Mouse (Mus musculus): ENCODE measurements at regions not wholly inside any gene's neighbourhood (a gene's known extent, or its start where the extent isn't known, plus 50 kb on each side); places are given as distances from the start of the nearest gene placed in this dataset.
"Not testable (repeated sequence)": the region's sequence is repeated elsewhere in the genome, so short reads cannot be mapped to it uniquely, and the experiment has no call there.

DNA sequence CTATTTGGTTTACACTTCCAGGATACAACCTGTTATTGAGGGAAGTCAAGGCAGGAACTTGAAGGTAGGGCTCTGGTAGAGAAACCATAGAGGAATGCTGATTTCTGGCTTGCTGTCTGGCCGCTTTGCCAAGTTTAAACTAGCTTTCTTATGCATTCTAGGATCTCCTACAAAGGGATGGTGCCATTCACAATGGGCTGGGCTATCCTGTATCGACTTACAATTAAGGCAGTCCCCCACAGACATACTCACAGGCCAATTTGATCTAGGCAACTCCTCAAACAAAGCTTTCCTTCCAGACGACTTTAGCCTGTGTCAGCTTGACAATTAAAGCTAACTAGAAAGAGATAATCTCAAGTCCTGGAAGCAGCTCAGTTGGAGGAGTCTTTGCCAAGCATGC is 83.1 kb downstream of the Phlda1 start:
- no peak for DNase-seq (ENCODE audit: low spot score in 2 of 2)

DNA sequence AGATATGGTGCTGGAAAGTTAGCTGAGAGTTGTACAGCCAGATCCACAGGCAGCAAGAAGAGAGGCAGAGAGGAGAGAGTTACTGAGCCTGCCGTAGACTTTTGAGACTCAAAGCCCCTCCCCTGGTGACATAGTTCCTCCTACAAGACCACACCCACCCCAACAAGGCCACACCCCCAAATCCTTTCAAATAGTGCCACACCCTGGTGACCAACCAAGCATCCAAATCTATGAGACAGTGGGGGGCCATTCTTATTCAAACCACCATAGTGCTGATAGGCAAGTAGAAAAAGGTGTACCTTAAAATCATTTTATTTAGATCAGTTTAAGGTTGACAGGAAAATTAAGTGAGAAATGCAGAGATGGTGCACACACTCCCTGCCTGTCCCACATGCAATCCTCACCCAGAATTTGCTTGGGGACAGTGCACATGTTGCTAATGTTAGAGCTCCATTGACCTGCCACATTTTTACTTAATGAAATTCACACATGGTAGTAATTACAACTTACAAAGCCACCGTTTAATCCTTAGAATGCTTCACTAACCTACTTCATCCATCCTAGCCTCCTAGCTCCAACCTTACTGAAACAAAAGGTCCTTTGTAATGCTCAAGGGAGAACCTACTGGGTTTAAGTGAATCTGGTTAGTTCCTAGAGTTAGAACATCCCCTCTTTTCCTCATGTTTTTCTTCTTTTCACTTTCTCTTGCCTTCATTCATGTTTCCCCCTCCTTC is 86.5 kb downstream of the Phlda1 start:
- no peak for DNase-seq (ENCODE audit: low spot score in 2 of 2)

DNA sequence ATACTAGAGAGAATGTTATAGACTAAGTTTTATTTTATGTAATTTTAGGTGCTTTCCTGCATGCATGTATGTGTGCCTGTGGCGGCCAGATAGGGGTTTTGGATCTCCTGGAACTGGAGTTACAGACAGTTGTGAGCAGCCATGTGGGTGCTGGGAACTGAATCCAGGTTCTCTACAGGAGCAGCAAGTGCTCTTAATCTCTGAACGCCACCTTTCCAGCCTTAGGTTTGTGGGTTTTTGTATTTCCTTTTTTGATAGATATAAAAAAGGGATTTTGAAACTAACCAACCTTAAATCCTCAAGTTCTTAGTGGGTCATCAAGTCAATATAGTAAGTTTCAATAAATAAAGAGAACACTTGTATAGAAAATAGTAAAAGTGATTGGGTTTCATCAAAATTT is 87.2 kb downstream of the Phlda1 start:
- DNase-seq (ENCODE audit: low spot score in 2 of 2), result no peak

DNA sequence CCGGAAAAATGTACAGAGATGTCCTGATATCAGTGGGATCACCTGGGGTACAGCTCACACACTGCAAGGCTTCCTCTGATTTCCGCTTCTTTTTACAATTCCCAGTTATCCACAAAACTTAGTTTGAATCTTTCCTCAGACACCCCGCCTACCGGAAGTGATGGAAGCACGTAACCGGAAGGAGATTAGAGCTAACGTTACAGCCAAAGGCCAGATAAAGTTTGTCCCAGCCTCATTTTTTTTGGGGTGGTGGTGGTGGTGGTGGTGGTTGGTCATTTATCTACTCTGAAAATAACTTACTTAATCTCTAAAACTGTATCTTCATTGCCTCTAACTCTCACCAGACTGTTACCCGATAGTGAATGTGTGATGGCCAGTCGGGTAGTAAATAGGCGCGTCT is 88.1 kb downstream of the Phlda1 start:
- no peak for DNase-seq (ENCODE audit: low spot score in 2 of 2)

DNA sequence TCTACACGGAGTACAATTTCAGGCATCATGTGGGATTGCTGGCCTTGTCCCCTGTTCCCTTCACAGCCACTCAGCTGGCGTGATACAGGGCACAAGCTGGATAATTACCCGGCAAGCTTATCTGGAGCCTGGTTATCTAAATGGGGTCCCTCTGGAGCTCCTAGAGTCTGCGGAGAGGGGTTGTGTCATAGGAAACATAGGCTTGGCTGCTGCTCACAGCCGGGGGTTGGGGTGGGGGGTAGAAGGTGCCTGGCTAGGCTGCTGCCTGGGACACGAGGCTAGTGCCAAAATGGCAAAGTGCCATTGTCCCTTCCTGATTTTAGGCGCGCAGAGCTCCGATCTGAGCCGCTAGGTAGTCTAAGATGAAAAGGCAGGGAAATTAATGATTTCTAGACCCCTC is 88.6 kb downstream of the Phlda1 start:
- no peak for DNase-seq (ENCODE audit: low spot score in 2 of 2)

DNA sequence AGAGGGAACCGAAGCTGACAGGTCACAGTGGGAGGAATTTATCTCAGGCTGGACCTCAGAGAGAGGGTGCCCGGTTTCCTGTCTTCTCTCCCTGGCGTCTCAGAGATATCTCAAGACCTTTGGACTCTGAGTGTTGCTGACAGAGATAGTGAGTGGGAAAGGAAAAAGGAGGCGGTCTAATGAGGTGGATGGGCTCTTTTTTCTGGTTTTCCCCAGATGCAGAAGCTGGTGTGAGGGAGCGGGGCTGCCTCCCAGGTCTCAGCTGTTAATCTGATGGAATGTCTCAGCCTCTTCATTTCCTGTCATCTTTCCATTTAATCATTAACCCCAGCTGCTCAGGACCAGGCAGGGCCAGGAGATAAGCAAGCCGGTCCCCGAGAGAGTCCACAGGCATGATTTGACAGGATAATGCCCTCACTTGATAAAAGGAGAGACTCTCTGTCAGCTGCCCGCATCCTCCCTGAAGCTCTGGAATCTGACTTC is 89.5 kb downstream of the Phlda1 start:
- no peak for DNase-seq (ENCODE audit: low spot score in 2 of 2)

DNA sequence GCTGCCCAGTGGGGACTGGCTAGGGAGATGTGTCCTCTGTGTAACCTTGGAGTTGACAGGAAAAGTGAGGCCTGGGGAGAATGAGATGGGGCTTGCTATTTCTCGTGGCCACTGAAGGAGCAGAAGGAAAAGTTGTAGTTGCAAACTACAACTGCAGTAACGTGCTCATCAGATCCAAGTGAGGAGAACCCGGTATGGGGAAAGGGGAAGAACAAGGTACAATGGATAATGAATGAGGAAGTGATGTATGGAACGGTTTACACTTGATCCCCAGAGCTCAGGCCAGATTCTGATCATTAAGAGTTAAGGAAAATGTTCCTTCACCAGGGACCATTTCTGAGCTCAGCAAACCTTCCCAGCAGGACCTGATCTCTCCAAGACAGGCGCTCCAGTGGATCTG is 92.6 kb downstream of the Phlda1 start:
- no peak for DNase-seq (ENCODE audit: low spot score in 2 of 2)

DNA sequence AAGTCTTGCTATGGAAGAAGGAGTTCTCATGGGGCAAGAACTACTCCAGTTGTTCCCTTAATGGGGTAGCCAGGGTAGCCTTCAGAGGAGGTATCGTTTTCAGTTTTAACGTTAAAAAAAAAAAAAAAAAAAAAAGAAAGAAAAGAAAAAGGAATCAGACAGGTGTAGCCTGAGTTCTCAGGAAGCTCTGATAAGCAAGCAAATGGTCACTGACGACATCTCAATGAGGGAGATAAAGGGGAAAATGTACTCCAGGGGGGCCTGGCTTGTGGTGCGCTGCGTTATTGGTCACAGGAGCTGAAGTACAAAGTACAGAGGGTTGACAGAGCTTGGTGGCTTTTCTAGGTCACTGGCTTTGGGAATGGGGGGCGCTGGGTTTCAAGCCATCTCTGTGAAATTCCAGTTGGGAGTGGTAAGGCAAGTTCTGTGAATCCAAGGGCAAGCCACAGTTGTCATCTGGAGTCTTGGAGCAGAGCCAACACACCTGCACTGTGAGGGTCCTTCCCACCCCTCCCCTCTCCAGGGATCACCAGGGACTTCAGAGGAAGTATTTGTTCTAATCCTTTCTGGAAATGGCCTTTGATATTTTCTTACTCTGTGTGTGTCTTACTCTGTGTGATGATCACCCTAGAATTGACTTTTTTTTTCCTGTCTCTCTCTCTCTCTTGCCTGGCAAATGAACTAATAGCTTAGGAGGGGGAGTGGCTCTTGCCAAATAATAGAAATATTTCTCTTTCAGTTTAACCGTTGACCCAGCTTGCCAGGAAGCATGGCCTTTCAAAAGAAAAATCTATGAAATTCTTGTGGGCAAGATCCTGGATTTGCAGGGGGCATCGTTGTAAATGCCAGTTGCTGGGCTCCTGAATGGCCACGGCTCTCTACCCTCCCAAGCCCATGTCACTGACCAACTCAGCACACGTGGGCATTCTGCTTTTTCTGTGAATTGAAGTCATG is 93.5 kb downstream of the Phlda1 start:
- no peak for DNase-seq (ENCODE audit: low spot score in 2 of 2)

DNA sequence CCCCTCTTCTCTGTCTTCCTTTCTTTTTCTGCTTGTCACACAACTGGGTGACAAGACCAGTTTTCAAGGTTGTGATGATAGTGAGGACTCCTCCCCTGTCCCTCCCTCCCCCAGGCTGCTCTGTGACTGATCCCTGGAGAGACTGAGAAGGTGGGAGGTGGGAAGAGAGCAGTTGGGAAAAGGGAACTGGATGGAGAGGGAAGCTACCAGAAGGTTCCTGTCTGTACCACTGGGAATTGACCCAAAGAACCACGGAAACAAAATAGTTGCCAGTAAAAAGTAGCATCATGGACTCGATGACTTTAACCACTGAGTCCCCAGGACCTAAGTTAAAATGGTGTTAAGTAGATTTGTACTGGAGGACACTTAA is 94.2 kb downstream of the Phlda1 start:
- DNase-seq (ENCODE audit: low spot score in 2 of 2), result no peak

DNA sequence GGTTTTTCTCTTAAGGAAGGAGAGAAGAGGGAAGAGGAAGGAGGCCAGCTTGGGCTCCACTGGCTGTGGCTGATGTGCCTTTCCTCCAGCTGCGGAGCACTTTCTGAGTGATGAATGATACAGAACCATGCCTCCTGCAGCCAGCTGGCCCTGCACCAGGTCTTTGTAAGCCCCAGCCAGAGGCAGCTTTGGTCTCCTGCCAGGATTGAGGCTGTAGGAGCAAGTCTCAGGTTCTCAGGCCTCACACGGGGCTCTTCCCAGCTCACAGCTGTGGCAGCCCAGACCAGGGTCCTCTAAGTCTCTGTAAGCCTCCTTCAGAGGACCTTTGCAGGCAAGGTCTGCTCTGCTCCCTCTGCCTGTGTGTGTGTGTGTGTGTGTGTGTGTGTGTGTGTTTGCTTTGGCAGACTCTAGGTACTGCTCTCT is 94.6 kb downstream of the Phlda1 start:
- peak; percentile 70 to 77 for DNase-seq (ENCODE audit: low spot score in 2 of 2)

DNA sequence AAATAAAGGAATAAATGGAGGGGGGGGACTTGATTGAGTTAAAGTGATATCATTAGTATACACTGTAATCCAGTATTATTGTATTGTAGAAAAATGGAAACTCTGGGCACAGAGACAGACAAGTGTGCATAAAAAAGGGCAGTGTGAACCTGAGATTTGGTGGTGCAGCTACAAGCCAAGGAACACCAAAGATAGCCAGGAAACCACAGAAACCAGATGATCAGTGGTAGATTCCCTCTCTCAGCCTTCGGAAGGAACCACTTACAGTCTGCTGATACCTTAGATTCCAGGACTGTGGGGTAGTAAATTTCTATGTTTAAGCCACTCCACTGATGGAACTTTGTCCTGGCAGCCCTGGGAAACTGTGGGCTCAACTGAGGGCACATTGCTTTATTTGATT is 97.1 kb downstream of the Phlda1 start:
- no peak for DNase-seq (ENCODE audit: low spot score in 2 of 2)

DNA sequence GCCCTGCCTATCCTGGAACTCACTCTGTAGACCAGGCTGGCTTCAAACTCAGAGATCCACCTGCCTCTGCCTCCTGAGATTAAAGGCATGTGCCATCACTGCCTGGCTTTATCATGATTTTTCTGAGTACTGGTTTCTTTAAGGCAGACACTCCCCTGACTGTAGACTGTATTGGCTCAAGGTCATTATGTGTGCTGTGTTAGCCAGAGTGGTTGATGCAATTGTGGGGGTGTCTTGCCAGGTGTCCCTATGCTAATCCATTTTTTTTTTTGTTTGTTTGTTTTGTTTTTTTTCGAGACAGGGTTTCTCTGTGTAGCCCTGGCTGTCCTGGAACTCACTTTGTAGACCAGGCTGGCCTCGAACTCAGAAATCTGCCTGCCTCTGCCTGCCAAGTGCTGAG is 101.3 kb downstream of the Phlda1 start:
- not testable (repeated sequence) for DNase-seq (ENCODE audit: low spot score in 2 of 2)

DNA sequence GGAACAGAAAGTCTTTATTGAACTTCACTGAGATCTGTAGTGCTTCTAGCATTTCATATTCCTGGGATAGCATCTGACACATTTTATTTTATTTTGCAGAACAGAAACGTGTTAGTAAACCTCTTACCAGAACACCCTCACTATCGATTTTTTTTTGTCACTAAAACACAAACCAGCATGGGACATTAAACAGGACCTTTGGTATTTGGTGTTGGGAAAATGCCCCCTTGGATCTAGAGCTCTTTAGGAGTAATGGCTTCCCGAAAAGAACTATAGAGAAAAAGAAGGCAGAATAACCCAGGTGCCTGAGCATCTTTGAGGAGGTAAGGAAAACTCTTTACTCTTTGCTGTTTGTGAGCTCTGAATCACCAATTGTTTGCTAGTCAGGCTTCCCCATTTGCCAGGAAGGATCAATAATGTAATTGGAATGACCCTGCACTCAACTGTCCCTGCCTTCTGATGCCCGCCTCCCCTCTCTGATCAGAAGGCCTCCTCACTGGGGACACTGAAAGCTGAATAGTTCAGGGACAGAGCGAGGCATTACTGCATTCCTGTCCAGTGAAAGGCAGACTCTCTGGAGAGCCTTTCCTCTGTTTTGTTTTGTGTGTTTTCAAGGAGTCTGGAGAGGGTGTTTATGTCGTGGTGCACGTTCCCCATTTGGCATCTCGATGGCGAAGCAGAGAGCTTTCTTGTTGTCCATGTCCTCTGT is 102.5 kb downstream of the Phlda1 start:
- no peak for DNase-seq (ENCODE audit: low spot score in 2 of 2)

DNA sequence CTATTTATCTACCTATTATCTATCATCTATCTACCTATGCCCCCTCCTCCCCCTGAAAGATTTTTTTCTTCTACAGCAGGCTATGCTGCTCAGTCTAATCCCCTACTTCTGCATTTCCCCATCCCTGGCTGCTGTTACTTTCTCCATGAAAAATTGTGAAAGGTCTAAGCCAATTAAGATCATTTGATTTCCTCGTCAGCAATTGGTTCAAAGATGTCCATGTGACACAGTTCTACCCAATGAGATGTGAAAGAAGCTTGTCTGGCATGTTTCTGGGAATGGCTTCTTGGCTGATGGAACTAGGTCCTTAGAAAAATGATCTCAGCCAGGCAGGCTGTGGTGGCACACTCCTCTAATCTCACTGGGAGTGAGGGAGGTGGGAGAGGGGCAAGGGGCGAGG is 103.8 kb downstream of the Phlda1 start:
- DNase-seq (ENCODE audit: low spot score in 2 of 2), result no peak

DNA sequence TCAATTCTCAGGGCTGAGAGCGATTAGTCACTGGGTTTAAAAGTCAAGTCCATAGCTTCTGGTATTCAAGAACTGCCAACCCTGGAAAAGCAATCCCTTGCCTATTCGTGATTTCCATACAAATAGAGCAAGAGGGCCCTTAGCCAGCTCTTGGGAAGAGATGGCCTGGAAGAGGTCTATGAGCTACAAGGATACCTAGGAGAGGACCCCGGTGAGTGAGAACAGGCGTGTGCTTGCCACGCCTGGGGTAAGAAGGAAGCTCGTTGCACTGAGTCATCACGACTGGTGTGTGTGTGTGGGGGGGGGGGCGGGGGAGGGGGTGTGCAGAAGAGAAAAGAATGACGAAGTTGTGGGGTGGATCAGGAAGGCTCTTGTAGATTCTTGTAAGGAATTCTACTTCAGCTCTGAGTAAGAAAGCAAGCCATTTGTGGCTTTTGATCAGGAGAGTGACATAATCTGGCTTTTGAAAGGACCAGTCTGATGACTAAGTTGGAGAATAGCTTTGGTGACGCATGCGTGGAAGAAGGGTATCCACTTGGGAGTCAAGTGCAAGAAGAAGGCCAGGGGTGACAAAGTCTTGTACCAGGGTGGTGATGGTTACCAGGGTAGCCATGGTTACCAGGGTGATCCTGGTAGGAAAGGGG is 113.7 kb downstream of the Phlda1 start:
- DNase-seq (ENCODE audit: low spot score in 2 of 2), result no peak

DNA sequence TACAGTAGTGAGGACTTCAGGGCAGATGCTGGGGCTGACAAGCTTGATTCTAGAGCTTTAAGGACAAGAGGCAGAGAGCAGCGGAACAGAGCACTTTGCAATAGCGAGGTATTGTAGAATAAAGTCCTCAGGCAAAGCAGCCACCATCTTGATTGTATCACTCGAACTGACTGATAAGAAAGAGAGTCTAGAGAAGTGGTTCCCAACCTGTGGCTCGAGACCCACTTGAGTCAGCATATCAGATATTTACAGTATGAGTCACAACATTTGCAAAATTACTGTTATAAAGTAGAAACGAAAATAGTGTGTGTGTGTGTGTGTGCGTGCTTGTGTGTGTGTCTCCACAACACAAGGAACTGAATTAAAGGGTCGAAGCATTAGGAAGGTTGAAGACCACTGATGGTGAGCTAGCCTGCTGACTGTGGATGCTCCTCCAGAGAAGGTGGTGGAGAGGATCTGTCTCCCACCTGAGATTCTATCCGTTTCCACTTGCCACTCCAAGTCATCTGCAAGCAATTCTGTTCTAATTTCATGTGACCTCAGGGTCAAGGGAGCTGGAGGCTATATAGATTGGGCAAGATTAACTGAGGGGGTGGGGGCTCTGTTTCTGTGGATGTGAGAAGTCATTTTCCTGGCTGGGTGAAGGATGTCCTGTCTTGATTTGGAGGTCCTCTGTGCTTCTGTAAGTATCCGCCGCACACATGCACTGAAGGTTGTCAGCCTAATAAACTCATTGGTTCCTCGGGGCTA is 115.0 kb downstream of the Phlda1 start:
- no peak for DNase-seq (ENCODE audit: low spot score in 2 of 2)

DNA sequence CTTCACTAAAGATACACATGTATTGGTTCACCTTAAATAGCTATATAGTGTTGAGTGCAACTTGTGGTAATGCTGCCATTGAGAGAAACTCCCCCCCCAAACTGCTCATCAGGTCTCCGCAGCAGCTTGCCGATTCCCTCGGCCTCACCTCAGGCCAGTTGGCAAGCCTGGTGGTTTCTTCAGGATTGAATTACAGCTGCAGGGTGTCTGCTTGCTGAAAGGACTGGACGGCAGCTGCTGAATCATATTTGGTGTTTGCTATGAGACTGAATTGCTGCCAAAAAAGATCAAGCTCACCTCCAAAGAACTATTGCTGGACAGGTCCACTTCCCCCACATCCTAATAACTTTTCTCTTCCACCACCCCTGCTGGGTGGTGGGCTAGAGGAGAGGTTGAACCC is 116.7 kb downstream of the Phlda1 start:
- DNase-seq (ENCODE audit: low spot score in 2 of 2), result no peak

DNA sequence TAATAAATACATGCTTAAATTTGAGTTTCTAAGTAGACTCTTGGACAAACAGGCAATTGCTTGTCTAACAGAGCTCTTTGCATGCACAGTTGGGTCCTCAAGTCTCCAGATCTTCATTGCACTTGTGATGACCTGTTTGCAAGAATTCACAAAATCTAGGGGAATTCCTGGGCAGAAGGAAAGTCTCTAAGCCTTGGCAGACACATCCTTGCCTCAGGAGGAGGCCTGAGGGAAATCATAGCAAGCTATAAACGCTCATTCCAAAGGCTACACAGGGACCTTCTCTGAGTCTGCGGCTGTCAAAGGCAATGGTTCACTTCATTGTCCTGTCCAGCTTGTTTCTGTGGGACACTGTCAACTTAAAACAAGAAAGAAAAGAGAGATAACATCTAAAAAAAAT is 117.9 kb downstream of the Phlda1 start:
- DNase-seq (ENCODE audit: low spot score in 2 of 2), result no peak

DNA sequence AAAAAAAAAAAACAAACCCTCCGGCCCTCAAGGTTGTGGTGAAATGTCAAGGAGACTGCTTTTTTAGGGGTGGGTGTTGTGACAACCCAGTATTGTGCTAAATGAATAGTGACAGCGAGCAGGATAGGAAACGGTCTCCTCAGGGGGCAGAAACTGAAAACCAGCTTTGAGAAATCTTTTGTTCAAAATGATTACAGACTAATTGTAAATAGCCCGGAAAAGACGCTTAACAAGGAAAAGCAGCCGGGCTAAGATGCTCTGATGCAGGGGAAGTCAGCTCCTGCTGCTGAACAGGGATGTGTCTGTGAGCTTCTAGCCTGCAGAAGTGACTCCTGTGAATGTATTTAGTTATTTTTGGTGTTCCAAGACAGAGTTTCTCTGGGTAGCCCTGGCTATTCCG is 118.5 kb downstream of the Phlda1 start:
- no peak for DNase-seq (ENCODE audit: low spot score in 2 of 2)

DNA sequence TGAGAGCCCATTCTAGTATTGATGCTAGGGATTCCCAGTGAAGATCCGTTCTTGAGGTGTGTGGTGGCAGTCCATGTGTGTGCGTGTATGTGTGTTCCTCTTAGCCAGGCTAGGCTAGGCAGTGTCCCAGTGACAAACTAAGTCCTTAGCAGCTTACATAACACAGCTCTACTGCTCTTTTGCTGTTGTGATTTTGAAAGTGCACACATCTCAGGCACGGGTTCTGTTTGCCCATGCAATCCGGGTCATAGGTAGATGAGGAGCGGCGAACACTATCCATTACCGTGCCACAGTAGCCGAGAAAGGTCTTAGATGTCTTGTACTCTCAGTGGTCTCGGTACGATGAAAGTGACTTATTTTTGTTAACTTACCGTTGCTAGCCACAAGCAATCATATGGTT is 119.5 kb downstream of the Phlda1 start:
- no peak for DNase-seq (ENCODE audit: low spot score in 2 of 2)

DNA sequence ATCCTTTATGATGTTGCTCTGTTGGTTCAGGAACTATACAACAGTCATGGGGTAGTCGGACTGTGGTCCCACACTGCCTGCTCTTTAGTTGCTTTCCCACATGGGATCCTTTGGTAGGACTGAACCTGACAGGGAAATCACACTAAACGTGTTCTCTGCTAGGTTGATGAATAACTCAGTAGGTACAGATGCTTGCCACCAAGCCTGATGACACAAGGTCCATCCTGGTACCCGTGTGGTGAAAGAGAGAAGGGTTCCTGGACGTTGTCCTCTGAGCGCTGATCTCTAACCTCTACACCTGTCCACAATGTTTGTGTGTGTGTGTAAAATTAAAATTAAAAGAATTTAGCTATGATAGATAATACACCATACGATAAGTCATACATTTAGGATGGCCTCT is 119.9 kb downstream of the Phlda1 start:
- no peak for DNase-seq (ENCODE audit: low spot score in 2 of 2)

Data from adrenal gland, adult 18-20 months (tissue).